Mouse (Mus musculus) liver, postnatal 0 days (tissue): ENCODE data around the gene Gm28044. TPM values are rescaled to one million over a fixed set of nuclear protein-coding genes. Genes with fewer than 3 reads are reported as not detected.
"Not testable (repeated sequence)": the region's sequence is repeated elsewhere in the genome, so short reads cannot be mapped to it uniquely, and the experiment has no call there.

Experiments used
- ATAC-seq: fragments of 200-750 bp; cut with Nextera tagmentation; 2 replicates; pipeline ENCODE4 v1.8.0; 2017; ENCODE audit warnings: mild to moderate bottlenecking, moderate library complexity
- DNase-seq: peaks from one replicate; pipeline ENCODE4 v3.0.0-alpha.2; 2016
- H3K27ac ChIP-seq: fragments of 300-500 bp; sonication (generic); 2 replicates; pipeline ENCODE4 v1.5.1; 2014; ENCODE audit warnings: antibody characterized with exemption, moderate library complexity, mild to moderate bottlenecking, low read depth
- H3K27me3 ChIP-seq: fragments of 300-500 bp; sonication (generic); 2 replicates; pipeline ENCODE4 v1.6.1; 2014; ENCODE audit warnings: low read length, control low read depth, mixed read lengths; ENCODE audit not compliant: insufficient read depth
- H3K36me3 ChIP-seq: fragments of 300-500 bp; sonication (generic); replicated peaks from 2 replicates; pipeline ENCODE4 v1.6.1; 2014; ENCODE audit warnings: mild to moderate bottlenecking, control low read depth, low read length, moderate library complexity, mixed read lengths; ENCODE audit not compliant: insufficient read depth
- H3K4me1 ChIP-seq: fragments of 300-500 bp; sonication (generic); 2 replicates; pipeline ENCODE4 v1.6.1; 2014; ENCODE audit warnings: antibody characterized with exemption, mild to moderate bottlenecking, control low read depth; ENCODE audit not compliant: insufficient read depth
- H3K4me2 ChIP-seq: fragments of 300-500 bp; sonication (generic); 2 replicates; pipeline ENCODE4 v1.6.1; 2014; ENCODE audit warnings: low read depth, mild to moderate bottlenecking, low read length, moderate library complexity, mixed read lengths
- H3K4me3 ChIP-seq: fragments of 300-500 bp; sonication (generic); 2 replicates; pipeline ENCODE4 v1.5.1; 2014; ENCODE audit warnings: low read depth, low read length
- H3K9ac ChIP-seq: fragments of 300-500 bp; sonication (generic); replicated peaks from 2 replicates; pipeline ENCODE4 v1.6.1; 2014; ENCODE audit warnings: mild to moderate bottlenecking, moderate library complexity
- H3K9me3 ChIP-seq: fragments of 300-500 bp; sonication (generic); 2 replicates; pipeline ENCODE4 v1.6.1; 2016; ENCODE audit warnings: mild to moderate bottlenecking, control low read depth, low read length, mixed read lengths
- CTCF ChIP-seq: sonication (generic); IDR thresholded peaks from 2 replicates; pipeline ENCODE4 v1.5.1; 2016; ENCODE audit warnings: antibody characterized with exemption, low read depth
- EP300 ChIP-seq: IDR thresholded peaks from 2 replicates; pipeline ENCODE4 v1.6.1; 2016; ENCODE audit warnings: antibody characterized with exemption, low read depth, mild to moderate bottlenecking
- WGBS: fragments of 180-500 bp; shearing (Covaris S2); extraction: QIAGEN DNeasy Blood & Tissue Kit; methylation state at CpG from one replicate; pipeline ENCODE4 v1.1.7; 2014; ENCODE audit not compliant: insufficient replicate concordance; 5-methylcytosine and 5-hydroxymethylcytosine counted together
- polyA plus RNA-seq: library from polyadenylated mRNA; unstranded; fragments of >200 nt; fragmentation: Nextera tagmentation; extraction: Ambion mirVana; gene quantifications from 2 replicates; pipeline ENCODE4 v1.2.1, GENCODE M21; 2015

Gene Gm28044
- polyA plus RNA-seq, 1 experiment from 2014 or later = 0.25 TPM

DNA sequence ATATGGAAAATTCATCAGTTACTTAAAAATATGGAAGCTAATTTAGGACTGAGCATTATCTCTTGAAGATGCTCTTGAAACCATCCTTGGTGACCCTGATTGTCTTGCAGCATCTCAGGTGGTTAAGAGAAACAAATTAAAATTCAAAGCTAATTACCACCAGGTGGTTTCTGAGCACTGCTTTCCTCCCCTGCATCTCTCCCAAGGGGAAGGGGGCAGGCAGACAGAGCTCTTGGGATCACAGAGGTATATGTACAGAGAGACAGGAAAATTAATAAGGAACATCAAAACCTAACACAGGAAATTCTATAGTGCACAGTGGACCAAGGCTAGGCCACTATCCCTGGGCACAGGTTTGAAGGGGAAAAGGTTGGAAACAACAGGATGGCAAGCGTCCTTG lies 27.5 kb downstream of the Gm28044 start:
- peaks cover 13% of the 10 kb centered on the region; the same call in 1 of the 2 replicates for H3K4me1 ChIP-seq
- TF ChIP-seq CTCF = no peak
- TF ChIP-seq EP300 = no peak
- H3K4me3 ChIP-seq = peak overlapping the region; percentile 65
- peak overlapping the region; percentile 72 for H3K27ac ChIP-seq
- H3K27me3 ChIP-seq = no peaks in the 10 kb centered on the region
- H3K9ac ChIP-seq = peak overlapping the region; percentile 58; the same call in 1 of the 2 replicates
- no peaks in the 10 kb centered on the region for H3K36me3 ChIP-seq
- no peaks in the 10 kb centered on the region for H3K9me3 ChIP-seq
- WGBS = 59% methylated on average over 1 of the region's 1 CpGs
- DNase-seq = no peak
- no peak for ATAC-seq
- H3K4me2 ChIP-seq = peak overlapping the region; percentile 74

GRCm38 (mm10) chr13:67332019-67332724 lies 28.2 kb downstream of the Gm28044 start, which contains the start of gene Zfp595:
Gene Zfp595 (minus strand): TSS chr13:67332570.
- 6% methylated on average over 17 of the region's 17 CpGs for WGBS
- TF ChIP-seq CTCF (peak; percentile 75), EP300 (no peak; the same call in 1 of the 2 replicates)
- H3K27me3 ChIP-seq = no peaks in the 10 kb centered on the region

DNA sequence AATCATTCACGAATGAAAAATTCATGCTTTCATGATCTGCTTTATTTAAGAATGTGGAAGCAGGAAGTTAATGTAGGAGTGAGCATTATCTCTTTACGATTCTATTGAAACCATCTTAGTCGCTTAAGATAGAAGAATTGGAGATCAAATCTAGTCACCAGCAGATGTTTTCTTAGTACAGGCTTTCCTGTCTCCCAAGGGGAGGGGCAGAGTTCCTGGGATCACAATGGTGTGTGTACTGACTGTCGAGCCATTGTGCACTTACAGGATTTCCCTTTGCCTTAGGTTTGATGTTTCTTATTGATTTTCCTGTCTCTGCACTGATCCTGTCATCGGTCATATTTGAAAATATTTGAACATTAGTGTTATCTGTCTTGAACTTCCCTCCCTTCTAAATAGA lies 53.6 kb downstream of the Gm28044 start:
- Histone ChIP-seq H3K27me3 (no peaks in the 10 kb centered on the region), H3K4me1 (peaks cover 7% of the 10 kb centered on the region), H3K9me3 (0 out of 2 replicates have a peak, but pooled peaks cover 5% of the 10 kb centered on the region), H3K27ac (no peak overlapping the region), H3K4me2 (peak overlapping the region; percentile 90), H3K9ac (peak overlapping the region; percentile 71), H3K36me3 (no peaks in the 10 kb centered on the region), H3K4me3 (peak overlapping the region; percentile 67)
- no peak for DNase-seq
- no peak for TF ChIP-seq CTCF
- no peak for TF ChIP-seq EP300
- ATAC-seq = peak; percentile 40
- 20% methylated on average over 5 of the region's 5 CpGs for WGBS

More at GRCm38 (mm10) chr13:67332019-67332724, 28.2 kb downstream of the Gm28044 start, which contains the start of gene Zfp595:
- Histone ChIP-seq H3K4me2 (peak within 1 kb of the TSS; percentile 74), H3K9ac (peak within 1 kb of the TSS; percentile 58), H3K9me3 (no peaks in the 10 kb centered on the region), H3K4me1 (peaks cover 13% of the 10 kb centered on the region; the same call in 1 of the 2 replicates), H3K36me3 (no peaks in the 10 kb centered on the region), H3K4me3 (peak within 1 kb of the TSS; percentile 65), H3K27ac (peak within 1 kb of the TSS; percentile 72)
- DNase-seq (peak; percentile 85), ATAC-seq (peak; percentile 90)

- no peaks in the 10 kb centered on the region for H3K36me3 ChIP-seq
- TF ChIP-seq CTCF (no peak), EP300 (no peak)
- DNase-seq = peak; percentile 86
Measured at GRCm38 (mm10) chr13:67305822-67306672, 54.3 kb downstream of the Gm28044 start, which contains the start of gene Zfp457. Gene Zfp457 (minus strand): TSS chr13:67306485.

DNA sequence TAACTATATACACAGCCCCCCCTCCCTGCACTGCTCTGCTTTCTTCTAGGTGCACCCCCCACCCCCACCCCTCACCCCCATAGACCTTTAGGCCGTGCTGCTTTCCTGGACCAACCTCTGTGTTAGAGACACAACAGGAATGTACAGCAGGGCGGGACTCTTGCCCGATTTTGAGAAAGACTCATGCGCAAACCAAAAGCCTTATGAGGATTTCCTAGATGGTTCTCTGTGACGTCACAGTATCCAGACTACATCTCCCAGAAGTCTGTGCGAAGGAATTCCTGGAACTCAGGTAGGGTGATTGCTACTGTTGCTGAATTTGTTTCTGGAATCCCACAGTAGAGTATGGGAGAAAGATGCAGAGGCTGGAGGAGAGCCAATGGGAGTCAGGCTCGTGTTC lies 82.0 kb downstream of the Gm28044 start, which contains the start of gene Zfp458:
Gene Zfp458, minus strand, starts transcription at position 153 of the 400 bp plus-strand sequence.
- H3K27ac ChIP-seq = no peak within 1 kb of the TSS
- ATAC-seq (no peak), DNase-seq (no peak)
- H3K4me1 ChIP-seq = no peaks in the 10 kb centered on the region
- H3K9ac ChIP-seq = no peak within 1 kb of the TSS
- whole genome bisulfite sequencing = 43% methylated on average over 7 of the region's 7 CpGs
- H3K27me3 ChIP-seq = no peaks in the 10 kb centered on the region
- no peak for TF ChIP-seq CTCF
- TF ChIP-seq EP300 = no peak
- no peak within 1 kb of the TSS for H3K4me3 ChIP-seq
- no peaks in the 10 kb centered on the region for H3K9me3 ChIP-seq
- no peak within 1 kb of the TSS for H3K4me2 ChIP-seq
- no peaks in the 10 kb centered on the region for H3K36me3 ChIP-seq

More at GRCm38 (mm10) chr13:67305822-67306672, 54.3 kb downstream of the Gm28044 start, which contains the start of gene Zfp457:
- peak within 1 kb of the TSS; percentile 71 for H3K9ac ChIP-seq
- peak within 1 kb of the TSS; percentile 90 for H3K4me2 ChIP-seq
- peaks cover 7% of the 10 kb centered on the region for H3K4me1 ChIP-seq
- 0 out of 2 replicates have a peak, but pooled peaks cover 3% of the 10 kb centered on the region for H3K9me3 ChIP-seq
- peak within 1 kb of the TSS; percentile 67 for H3K27ac ChIP-seq
- 8% methylated on average over 16 of the region's 16 CpGs for WGBS
- ATAC-seq = peak; percentile 97
- H3K27me3 ChIP-seq = no peaks in the 10 kb centered on the region
- H3K4me3 ChIP-seq = peak within 1 kb of the TSS; percentile 67

DNA sequence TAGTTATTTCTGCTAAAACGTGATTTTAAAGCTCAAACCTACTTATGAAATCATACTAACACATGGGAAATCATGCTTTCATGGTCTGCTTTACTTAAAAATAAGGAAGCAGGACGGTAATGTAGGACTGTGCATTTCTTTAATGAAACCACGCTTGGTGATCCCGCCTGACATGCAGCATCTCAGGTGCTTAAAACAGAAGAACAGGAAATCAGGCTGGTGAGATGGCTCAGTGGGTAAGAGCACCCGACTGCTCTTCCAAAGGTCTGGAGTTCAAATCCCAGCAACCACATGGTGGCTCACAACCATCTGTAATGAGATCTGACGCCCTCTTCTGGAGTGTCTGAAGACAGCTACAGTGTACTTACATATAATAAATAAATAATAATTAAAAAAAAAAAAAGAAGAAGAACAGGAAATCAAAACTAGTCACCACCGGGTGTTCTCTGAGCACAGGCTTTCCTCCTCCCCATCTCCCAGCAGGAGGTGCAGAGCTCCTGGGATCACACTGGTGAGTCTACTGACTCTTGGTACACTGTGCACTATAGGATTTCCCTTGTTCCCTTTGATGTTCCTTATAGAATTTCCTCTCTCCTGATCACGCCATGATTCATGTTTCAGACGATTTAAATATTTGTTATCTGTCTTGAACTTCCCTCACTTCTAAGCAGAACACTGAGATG lies 90.8 kb downstream of the Gm28044 start:
- H3K4me3 ChIP-seq = peak overlapping the region; percentile 73
- H3K9ac ChIP-seq = peak overlapping the region; percentile 77
- not testable (repeated sequence) for H3K9me3 ChIP-seq, DNase-seq, H3K36me3 ChIP-seq, H3K4me1 ChIP-seq, H3K27me3 ChIP-seq
- H3K4me2 ChIP-seq = peak overlapping the region; percentile 81
- ATAC-seq = peak; percentile 48
- 0 out of 2 replicates have a peak overlapping the region, but pooled peaks have one; percentile 72 for H3K27ac ChIP-seq
- 35% methylated on average over 8 of the region's 9 CpGs for WGBS
